Mouse (Mus musculus) limb, embryonic 11.5 days (tissue): Measurements from ENCODE around the gene Cyct. TPM values are rescaled to one million over a fixed set of nuclear protein-coding genes. Genes with fewer than 3 reads are reported as not detected.
A peak's percentile ranks its signal among the peaks of the same experiment; 100 is the strongest.

Experiments
- ATAC-seq: fragments of 200-750 bp; cut with Nextera tagmentation; 2 replicates; pipeline ENCODE4 v1.8.0; 2017; ENCODE audit warnings: low read depth; ENCODE audit not compliant: insufficient number of reproducible peaks, low FRiP score, low TSS enrichment
- DNase-seq: peaks from one replicate; pipeline ENCODE4 v3.0.0-alpha.2; 2015; ENCODE audit warnings: low spot score
- H3K27ac ChIP-seq: fragments of 300-500 bp; sonication (generic); replicated peaks from 2 replicates; pipeline ENCODE4 v1.5.1; 2014; ENCODE audit warnings: low read depth, mild to moderate bottlenecking, low read length
- H3K27me3 ChIP-seq: fragments of 300-500 bp; sonication (generic); 2 replicates; pipeline ENCODE4 v1.6.1; 2014; ENCODE audit warnings: mild to moderate bottlenecking, low read length, mixed read lengths; ENCODE audit not compliant: control insufficient read depth, insufficient read depth
- H3K36me3 ChIP-seq: fragments of 300-500 bp; sonication (generic); 2 replicates; pipeline ENCODE4 v1.6.1; 2014; ENCODE audit warnings: mild to moderate bottlenecking, low read length, moderate library complexity, mixed read lengths; ENCODE audit not compliant: control insufficient read depth, insufficient read depth
- H3K4me1 ChIP-seq: fragments of 300-500 bp; sonication (generic); 2 replicates; pipeline ENCODE4 v1.6.1; 2014; ENCODE audit warnings: low read length, mixed read lengths; ENCODE audit not compliant: control insufficient read depth, insufficient read depth
- H3K4me2 ChIP-seq: fragments of 300-500 bp; sonication (generic); 2 replicates; pipeline ENCODE4 v1.6.1; 2014; ENCODE audit warnings: low read depth, mild to moderate bottlenecking, moderate library complexity; ENCODE audit not compliant: severe bottlenecking
- H3K4me3 ChIP-seq: fragments of 300-500 bp; sonication (generic); 2 replicates; pipeline ENCODE4 v1.5.1; 2014; ENCODE audit warnings: low read depth, low read length
- H3K9ac ChIP-seq: fragments of 300-500 bp; sonication (generic); 2 replicates; pipeline ENCODE4 v1.6.1; 2014; ENCODE audit warnings: mild to moderate bottlenecking, low read length
- H3K9me3 ChIP-seq: fragments of 300-500 bp; sonication (generic); 2 replicates; pipeline ENCODE4 v1.6.1; 2016; ENCODE audit warnings: low read length; ENCODE audit not compliant: control insufficient read depth
- WGBS: fragments of 180-500 bp; shearing (Covaris S2); extraction: QIAGEN DNeasy Blood & Tissue Kit; methylation state at CpG from one replicate; pipeline ENCODE4 v1.1.7; 2014; 5-methylcytosine and 5-hydroxymethylcytosine counted together
- polyA plus RNA-seq: library from polyadenylated mRNA; unstranded; fragments of >200 nt; fragmentation: Nextera tagmentation; extraction: Ambion mirVana; gene quantifications from 2 replicates; pipeline ENCODE4 v1.2.1, GENCODE M21; 2014

Gene Cyct
- polyA plus RNA-seq, 1 experiment from 2014 or later, result not detected

- Histone ChIP-seq H3K27me3 (no peaks in the 10 kb centered on the region), H3K36me3 (no peaks in the 10 kb centered on the region), H3K4me1 (peaks cover 1% of the 10 kb centered on the region; the same call in 1 of the 2 replicates), H3K9ac (no peak overlapping the region), H3K27ac (no peak overlapping the region), H3K4me2 (no peak overlapping the region), H3K4me3 (no peak overlapping the region), H3K9me3 (no peaks in the 10 kb centered on the region)
- WGBS, result 72% methylated on average over 4 of the region's 4 CpGs
- no peak for ATAC-seq
- no peak for DNase-seq
Observed at GRCm38 (mm10) chr2:76365811-76366210, 5.6 kb upstream of the Cyct start.

GRCm38 (mm10) chr2:76362111-76362510 lies 1.9 kb upstream of the Cyct start:
- 50% methylated on average over 2 of the region's 2 CpGs for WGBS
- Histone ChIP-seq H3K4me2 (no peak overlapping the region), H3K27ac (no peak overlapping the region)

GRCm38 (mm10) chr2:76347839-76348238 lies 12.4 kb downstream of the Cyct start:
- WGBS, result 77% methylated on average over 6 of the region's 6 CpGs
- Histone ChIP-seq H3K4me2 (no peak overlapping the region), H3K4me1 (no peaks in the 10 kb centered on the region), H3K9ac (no peak overlapping the region), H3K27me3 (no peaks in the 10 kb centered on the region), H3K9me3 (no peaks in the 10 kb centered on the region), H3K4me3 (no peak overlapping the region), H3K27ac (no peak overlapping the region), H3K36me3 (no peaks in the 10 kb centered on the region)
- no peak for DNase-seq
- ATAC-seq, result no peak

More at GRCm38 (mm10) chr2:76362111-76362510, 1.9 kb upstream of the Cyct start:
- H3K9me3 ChIP-seq, result no peaks in the 10 kb centered on the region
- no peak overlapping the region for H3K4me3 ChIP-seq
- no peak for ATAC-seq
- DNase-seq, result peak; percentile 64
- H3K9ac ChIP-seq, result no peak overlapping the region
- no peaks in the 10 kb centered on the region for H3K4me1 ChIP-seq
- no peaks in the 10 kb centered on the region for H3K27me3 ChIP-seq
- H3K36me3 ChIP-seq, result no peaks in the 10 kb centered on the region

- H3K36me3 ChIP-seq, result no peaks in the 10 kb centered on the region
- H3K4me2 ChIP-seq, result no peak overlapping the region
- 92% methylated on average over 9 of the region's 9 CpGs for WGBS
- no peak overlapping the region for H3K4me3 ChIP-seq
- H3K9me3 ChIP-seq, result no peaks in the 10 kb centered on the region
- no peak overlapping the region for H3K9ac ChIP-seq
- H3K27ac ChIP-seq, result no peak overlapping the region
- no peak for DNase-seq
- H3K27me3 ChIP-seq, result peaks cover 7% of the 10 kb centered on the region
- ATAC-seq, result no peak
- no peaks in the 10 kb centered on the region for H3K4me1 ChIP-seq
Observed at GRCm38 (mm10) chr2:76342146-76342545, 18.1 kb downstream of the Cyct start.

- Histone ChIP-seq H3K27ac (no peak within 1 kb of the TSS), H3K36me3 (no peaks in the 10 kb centered on the region), H3K4me1 (no peaks in the 10 kb centered on the region), H3K4me3 (peak within 1 kb of the TSS; percentile 38), H3K27me3 (peaks cover 7% of the 10 kb centered on the region), H3K9me3 (no peaks in the 10 kb centered on the region), H3K4me2 (peak within 1 kb of the TSS; percentile 93), H3K9ac (peak within 1 kb of the TSS; percentile 52; the same call in 1 of the 2 replicates)
- WGBS, result 19% methylated on average over 40 of the region's 41 CpGs
- DNase-seq (peak; percentile 71), ATAC-seq (peak; percentile 51; the same call in 1 of the 2 replicates)
Observed at GRCm38 (mm10) chr2:76338215-76339156, 21.8 kb downstream of the Cyct start, which contains the start of gene Pde11a. Gene Pde11a (minus strand): TSS chr2:76338774.

GRCm38 (mm10) chr2:76334596-76334995 lies 25.7 kb downstream of the Cyct start:
- no peaks in the 10 kb centered on the region for H3K36me3 ChIP-seq
- H3K9ac ChIP-seq, result no peak overlapping the region
- ATAC-seq, result no peak
- no peaks in the 10 kb centered on the region for H3K9me3 ChIP-seq
- 86% methylated on average over 5 of the region's 5 CpGs for WGBS
- peaks cover 7% of the 10 kb centered on the region for H3K27me3 ChIP-seq
- no peaks in the 10 kb centered on the region; the same call in 1 of the 2 replicates for H3K4me1 ChIP-seq
- H3K27ac ChIP-seq, result no peak overlapping the region
- no peak overlapping the region for H3K4me2 ChIP-seq
- H3K4me3 ChIP-seq, result no peak overlapping the region
- DNase-seq, result peak; percentile 22

GRCm38 (mm10) chr2:76332161-76332805 lies 28.0 kb downstream of the Cyct start:
- Histone ChIP-seq H3K9ac (no peak overlapping the region), H3K36me3 (no peaks in the 10 kb centered on the region), H3K4me1 (no peaks in the 10 kb centered on the region; the same call in 1 of the 2 replicates), H3K4me2 (no peak overlapping the region), H3K27ac (no peak overlapping the region), H3K9me3 (no peaks in the 10 kb centered on the region), H3K27me3 (no peaks in the 10 kb centered on the region), H3K4me3 (no peak overlapping the region)
- whole genome bisulfite sequencing, result 73% methylated on average over 11 of the region's 11 CpGs
- ATAC-seq, result no peak
- DNase-seq, result peak; percentile 18

GRCm38 (mm10) chr2:76330081-76330480 lies 30.2 kb downstream of the Cyct start:
- no peak overlapping the region for H3K9ac ChIP-seq
- H3K27ac ChIP-seq, result no peak overlapping the region
- H3K4me3 ChIP-seq, result no peak overlapping the region
- ATAC-seq (no peak), DNase-seq (peak; percentile 11)
- 92% methylated on average over 5 of the region's 5 CpGs for WGBS
- H3K4me1 ChIP-seq, result no peaks in the 10 kb centered on the region; the same call in 1 of the 2 replicates
- no peaks in the 10 kb centered on the region for H3K9me3 ChIP-seq
- no peaks in the 10 kb centered on the region for H3K36me3 ChIP-seq
- H3K27me3 ChIP-seq, result no peaks in the 10 kb centered on the region
- no peak overlapping the region for H3K4me2 ChIP-seq
